Mouse (Mus musculus) lung, postnatal 36 days (tissue): Measurements from ENCODE around the gene Max.

Experiments
- DNase-seq: peaks from one replicate; pipeline ENCODE4 v3.0.0; 2022; ENCODE audit warnings: mixed read lengths

The Max gene

GRCm38 (mm10) chr12:76954698-76955423 lies 7.1 kb downstream of the Max start:
- DNase-seq: peak; percentile 83

DNA sequence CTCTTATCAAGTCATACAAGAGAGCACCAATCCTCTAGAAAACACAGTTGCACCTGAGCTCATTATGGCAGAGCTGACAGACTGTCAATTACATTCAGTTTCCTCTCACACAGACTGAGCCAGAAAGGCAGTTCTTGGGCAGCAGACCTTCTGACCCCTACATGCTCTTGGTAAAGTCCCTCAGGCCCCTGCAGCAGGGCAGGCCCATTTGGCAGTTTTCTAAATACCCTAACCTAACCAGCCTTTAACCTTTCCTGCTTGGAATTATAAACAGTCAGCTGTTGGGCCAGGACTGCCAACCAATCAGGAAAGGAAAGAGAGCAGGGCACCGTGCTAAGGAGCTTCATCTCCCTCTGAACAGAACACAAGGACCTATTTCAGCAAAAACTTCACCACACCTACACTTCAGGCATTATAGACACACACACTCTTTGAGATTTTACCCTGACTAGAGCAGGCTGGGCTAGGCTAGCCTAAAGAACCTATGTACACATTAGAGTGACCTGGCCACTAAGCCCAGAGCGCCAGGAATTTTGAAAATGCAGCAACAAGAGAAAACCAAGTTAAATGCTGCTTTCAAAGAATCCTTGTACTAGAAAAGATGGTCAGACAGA lies 8.1 kb downstream of the Max start:
- DNase-seq: no peak

DNA sequence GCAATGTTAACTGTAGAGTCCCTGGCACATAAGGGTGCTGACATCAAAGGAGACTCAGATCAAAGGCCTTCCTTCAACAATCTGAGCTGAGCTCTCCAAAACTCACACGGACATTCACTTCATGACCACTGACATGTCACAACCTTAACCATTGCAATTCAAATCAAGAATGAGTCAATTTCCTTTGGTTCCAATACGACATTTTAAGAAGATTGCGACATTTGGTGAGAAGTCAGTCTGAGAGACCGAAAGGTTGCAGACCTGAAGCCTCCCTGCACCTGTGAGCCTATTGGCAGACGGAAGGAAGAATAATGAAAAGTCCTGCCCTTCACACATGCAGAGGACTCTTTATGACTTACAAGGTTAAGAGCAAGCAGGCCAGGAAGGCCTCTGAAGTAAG lies 11.7 kb downstream of the Max start:
- peak; percentile 24 for DNase-seq

DNA sequence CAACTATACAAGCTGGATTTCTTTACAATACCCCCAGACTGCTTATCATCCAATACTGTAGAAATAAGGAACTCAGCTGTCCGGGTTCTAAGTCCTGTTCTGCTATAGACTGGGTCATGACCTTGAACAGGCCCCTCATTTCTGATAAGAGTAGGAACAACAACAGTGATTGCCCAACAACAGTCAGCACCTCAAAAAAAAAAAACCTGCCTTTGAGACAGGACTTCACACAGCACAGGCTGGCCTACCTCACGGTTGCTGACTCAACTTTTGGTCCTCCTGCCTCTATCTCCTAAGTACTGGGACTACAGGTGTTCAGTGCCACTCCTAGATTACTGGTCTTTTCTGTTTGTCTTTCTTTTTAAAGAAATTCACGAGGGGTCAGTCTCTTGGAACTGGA lies 13.2 kb downstream of the Max start:
- peak; percentile 23 for DNase-seq

- DNase-seq: peak; percentile 24
Measured at GRCm38 (mm10) chr12:76948185-76948584, 13.8 kb downstream of the Max start.

DNA sequence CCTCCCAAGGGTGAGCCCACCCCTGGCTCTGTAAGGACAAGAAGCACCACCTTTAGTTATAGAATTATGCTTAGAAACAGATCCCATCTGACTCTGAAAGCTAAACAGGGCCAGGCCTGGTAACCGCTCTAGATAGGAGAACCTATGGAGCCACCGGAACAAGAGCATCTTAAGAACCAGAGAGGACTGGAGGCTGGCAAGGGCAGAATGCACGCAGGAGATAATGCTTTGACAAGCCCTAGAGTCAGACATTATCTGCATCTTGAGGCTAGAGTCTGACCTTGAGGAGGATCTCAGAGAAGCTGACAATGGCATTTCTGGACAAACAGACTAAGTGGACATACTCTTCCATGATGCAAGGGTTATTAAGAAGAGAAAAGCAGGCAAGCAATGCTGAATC lies 14.5 kb downstream of the Max start:
- no peak for DNase-seq

DNA sequence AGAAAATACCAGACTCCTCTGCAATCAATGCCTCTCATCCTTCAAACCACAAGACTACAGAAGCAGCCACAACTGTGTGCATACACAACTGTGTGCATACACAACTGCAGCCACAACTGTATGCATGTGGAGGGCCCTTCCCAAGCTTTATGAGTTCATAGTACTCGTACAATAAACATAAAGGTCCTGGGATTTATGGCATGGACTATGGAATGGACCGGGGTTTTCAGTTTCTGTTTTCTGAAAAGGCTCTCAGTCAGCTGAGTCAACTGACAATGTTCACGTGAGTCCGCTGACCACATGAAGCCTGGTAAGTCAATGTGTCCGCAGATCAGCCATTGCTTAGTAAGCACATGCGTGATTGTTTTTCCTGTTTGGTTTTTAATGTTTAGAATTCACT lies 18.5 kb downstream of the Max start:
- DNase-seq: no peak

DNA sequence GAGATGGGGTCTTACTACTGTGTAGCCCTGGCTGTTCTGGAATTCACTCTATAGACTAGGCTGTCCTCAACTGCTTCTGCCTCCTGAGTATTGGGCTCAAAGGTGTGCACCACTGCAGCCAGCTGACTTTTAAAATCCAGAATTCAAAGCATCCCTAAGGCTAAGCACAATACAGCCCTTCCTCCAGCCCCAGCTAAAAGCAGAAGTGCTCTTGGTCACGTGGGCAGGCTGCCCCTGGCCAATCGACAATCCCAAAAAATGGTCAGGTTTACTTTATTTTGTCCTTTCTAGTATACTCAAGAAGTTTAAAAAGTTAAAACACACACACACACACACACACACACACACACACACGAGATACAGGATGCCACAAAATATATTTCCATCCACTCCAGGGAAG lies 19.0 kb downstream of the Max start:
- no peak for DNase-seq

- no peak for DNase-seq
Measured at GRCm38 (mm10) chr12:76942476-76942875, 19.5 kb downstream of the Max start.

DNA sequence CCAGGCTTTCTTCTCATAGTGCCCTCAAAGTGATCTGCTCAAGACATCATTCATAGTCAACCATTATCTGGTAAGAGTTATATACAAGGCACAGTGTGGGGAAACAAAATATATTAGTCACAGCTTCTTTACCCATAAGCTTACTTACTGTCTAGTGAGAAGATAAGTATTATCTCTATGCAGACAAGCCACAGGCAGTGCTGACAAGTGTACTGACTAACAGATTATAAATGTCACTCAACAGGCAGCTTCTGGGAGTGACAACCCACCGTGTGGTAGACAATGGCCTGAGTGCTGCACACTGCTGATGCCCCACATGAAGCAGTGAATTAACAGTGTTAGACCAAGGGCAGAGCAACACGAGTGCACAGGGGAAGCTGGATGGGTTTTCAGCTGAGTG lies 20.5 kb downstream of the Max start:
- no peak for DNase-seq

GRCm38 (mm10) chr12:76938013-76938412 lies 24.0 kb downstream of the Max start:
- no peak for DNase-seq

GRCm38 (mm10) chr12:76936211-76936610 lies 25.8 kb downstream of the Max start:
- DNase-seq: no peak

GRCm38 (mm10) chr12:76934438-76934837 lies 27.6 kb downstream of the Max start:
- DNase-seq: no peak

- no peak for DNase-seq
Measured at GRCm38 (mm10) chr12:76932688-76933060, 29.3 kb downstream of the Max start.

GRCm38 (mm10) chr12:76931739-76932687 lies 30.0 kb downstream of the Max start:
- peak; percentile 38 for DNase-seq

DNA sequence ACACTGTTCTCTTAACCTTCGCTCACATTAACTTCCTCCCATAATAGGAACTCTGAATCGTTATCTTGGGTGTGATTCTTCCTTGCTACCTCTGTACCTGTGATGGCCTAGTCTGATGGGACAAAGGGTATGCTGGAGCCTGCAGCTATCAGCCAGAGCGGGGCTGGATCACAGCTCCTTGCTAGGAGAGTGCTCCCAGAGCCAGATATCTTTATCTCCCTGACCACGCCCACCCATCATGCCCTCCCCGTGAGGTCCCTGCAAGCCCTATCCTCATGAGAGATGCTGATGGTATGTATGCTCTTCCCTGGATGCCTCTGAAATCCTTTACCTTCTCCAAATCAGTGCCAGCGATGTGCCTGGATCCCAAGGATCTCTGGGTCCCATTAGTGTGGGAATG lies 31.8 kb downstream of the Max start:
- no peak for DNase-seq

- peak; percentile 20 for DNase-seq
Measured at GRCm38 (mm10) chr12:76927539-76927938, 34.5 kb downstream of the Max start.

DNA sequence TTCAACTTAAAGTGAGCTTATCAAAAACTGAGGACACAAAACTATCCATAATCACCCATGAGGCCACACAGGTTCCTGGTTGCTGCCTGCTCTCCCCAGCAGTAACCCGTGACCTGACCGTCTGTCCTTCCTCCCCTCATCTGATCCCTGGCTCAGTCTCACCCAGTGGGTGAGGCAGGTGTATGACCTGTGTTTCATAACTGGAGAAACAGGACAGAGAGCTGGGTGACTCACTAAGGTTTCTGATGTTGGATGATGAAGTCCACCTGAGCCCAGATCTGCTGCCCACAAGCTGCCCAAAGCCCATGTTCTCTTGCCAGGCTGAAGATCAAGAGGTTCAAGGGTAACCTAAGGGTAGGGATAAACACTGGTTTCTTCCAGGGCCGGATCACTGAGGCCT lies 35.0 kb downstream of the Max start:
- no peak for DNase-seq

DNA sequence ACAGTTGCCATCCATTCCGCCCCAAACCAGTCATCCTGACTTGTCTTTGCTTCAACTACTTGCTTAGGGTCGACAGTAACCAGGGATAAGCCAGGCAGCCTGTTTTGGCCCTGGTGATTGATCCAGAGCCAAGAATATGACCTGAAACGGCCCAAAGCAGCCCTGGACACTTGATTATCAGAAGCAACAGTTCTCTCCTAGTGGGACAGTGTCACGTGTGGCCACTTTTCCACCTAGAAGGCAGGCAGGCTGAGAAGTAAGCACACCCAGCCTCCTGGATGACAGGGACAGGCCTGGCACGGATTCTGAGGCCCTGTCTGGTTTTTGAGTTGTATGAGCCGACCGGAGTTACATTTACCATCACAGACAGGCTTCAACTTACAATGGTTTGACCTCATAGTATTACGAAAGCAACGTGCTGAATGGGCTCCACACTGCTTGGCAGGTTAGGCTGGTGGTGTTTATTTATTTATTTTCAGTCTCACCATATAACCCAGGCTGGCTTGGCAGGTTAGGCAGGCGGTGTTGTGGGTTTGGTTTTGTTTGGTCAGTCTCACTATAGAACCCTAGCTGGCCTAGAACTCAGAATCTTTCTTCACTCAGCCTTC lies 35.6 kb downstream of the Max start:
- peak; percentile 34 for DNase-seq

- no peak for DNase-seq
Measured at GRCm38 (mm10) chr12:76924904-76925604, 36.9 kb downstream of the Max start.

DNA sequence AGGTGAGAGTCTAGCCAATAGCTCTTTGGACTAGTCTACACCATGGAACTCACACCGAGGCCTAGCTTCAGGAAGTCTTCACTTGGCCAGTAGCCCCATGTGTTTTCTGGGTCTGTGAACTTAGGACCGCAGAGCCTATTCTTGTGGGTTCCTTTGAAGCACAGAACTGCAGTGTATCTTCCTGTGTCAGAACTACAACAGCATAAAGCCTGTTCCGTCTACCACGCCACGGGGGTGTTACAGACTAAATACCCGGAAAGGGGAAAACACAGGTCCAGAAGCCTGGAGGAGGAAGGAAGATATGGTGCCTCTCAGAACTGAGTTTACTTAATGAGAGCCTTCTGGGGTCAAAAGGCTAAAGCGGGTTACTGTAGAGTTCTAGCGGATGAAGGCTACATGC lies 38.9 kb downstream of the Max start:
- DNase-seq: peak; percentile 31

GRCm38 (mm10) chr12:76920990-76921389 lies 41.0 kb downstream of the Max start:
- DNase-seq: no peak

- no peak for DNase-seq
Measured at GRCm38 (mm10) chr12:76920398-76920797, 41.6 kb downstream of the Max start.
